Mouse (Mus musculus) testis, postnatal 14 days (tissue): Measurements from ENCODE around the gene Pcgf6.

ENCODE experiments used
- DNase-seq: peaks from one replicate; pipeline ENCODE4 v3.0.0; 2021; ENCODE audit warnings: low spot score

Pcgf6 gene

GRCm38 (mm10) chr19:47050271-47051032 lies at the start of gene Pcgf6:
Pcgf6 (minus strand) TSS chr19:47050906.
- DNase-seq, result peak; percentile 89

GRCm38 (mm10) chr19:47090550-47091156 lies 39.9 kb upstream of the Pcgf6 start, which contains the start of the genes Usmg5 and Pdcd11:
Usmg5 (minus strand) TSS chr19:47090647.
Pdcd11 (plus strand) TSS chr19:47090768.
- peak; percentile 97 for DNase-seq

DNA sequence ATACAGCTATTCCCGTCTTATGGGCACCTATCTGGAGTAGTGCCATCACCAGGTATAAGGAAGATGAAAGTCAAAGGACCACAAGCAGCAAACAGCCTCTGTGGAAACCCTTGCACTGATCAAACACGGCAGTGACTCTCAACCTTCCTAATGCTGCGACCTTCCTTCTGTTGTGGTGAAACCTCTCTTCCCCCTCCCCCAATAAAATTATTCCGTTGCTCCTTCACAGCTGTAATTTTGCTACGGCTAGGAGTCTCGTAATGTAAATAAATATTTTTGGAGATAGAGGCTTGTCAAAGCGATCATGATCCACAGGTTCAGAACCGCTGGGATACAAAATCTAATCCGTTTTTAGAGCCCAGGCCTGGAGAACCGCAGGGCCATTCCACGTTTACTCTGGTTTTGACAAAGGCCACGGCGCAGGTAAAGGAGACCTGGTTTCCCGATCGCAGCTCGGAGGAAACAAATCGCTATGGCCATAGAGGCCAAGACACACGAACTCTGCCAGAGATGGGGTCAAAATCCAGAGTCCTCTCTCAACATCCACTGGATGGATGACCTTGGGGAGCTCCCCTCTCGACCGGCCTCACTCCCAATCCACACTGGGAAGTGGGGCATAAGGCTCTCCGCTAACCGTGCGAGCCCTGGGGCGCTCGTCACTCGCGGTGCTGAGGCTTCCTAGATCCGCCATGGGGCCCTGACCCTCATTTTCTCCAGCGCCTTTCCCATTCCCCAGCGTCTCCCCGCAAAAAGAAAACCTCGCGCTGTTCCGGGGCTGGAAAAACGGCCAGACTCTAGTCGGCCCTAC lies 39.2 kb upstream of the Pcgf6 start:
- no peak for DNase-seq

- no peak for DNase-seq
Measured at GRCm38 (mm10) chr19:47088226-47088625, 37.5 kb upstream of the Pcgf6 start.

DNA sequence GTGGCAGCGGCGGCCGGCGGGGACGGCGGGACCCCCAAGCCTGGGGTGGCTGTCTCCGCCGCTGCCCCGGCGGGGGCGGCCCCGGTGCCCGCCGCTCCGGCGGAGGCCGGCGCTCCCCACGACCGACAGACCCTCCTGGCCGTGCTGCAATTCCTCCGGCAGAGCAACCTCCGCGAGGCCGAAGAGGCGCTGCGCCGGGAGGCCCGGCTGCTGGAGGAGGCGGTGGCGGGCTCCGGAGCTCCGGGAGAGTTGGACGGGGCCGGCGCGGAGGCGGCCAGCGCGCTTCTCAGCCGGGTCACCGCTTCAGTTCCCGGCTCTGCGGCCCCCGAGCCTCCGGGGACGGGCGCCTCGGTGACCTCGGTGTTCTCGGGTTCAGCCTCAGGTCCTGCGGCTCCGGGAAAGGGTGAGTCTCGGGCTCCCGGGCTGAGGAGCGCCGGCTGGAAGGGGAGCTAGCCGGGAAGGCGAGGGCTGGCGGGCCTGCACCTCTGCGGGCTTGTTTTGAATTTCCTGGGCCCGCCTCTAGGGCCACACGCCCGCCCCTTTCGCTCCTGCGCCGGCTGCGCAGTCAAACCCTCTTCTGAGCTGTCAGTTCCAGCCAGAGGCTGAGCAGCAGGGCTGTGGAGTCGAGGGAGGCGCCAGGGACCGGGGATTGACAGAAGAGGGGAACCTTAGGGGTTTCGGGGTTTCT lies 17.4 kb upstream of the Pcgf6 start:
- DNase-seq, result peak; percentile 85

DNA sequence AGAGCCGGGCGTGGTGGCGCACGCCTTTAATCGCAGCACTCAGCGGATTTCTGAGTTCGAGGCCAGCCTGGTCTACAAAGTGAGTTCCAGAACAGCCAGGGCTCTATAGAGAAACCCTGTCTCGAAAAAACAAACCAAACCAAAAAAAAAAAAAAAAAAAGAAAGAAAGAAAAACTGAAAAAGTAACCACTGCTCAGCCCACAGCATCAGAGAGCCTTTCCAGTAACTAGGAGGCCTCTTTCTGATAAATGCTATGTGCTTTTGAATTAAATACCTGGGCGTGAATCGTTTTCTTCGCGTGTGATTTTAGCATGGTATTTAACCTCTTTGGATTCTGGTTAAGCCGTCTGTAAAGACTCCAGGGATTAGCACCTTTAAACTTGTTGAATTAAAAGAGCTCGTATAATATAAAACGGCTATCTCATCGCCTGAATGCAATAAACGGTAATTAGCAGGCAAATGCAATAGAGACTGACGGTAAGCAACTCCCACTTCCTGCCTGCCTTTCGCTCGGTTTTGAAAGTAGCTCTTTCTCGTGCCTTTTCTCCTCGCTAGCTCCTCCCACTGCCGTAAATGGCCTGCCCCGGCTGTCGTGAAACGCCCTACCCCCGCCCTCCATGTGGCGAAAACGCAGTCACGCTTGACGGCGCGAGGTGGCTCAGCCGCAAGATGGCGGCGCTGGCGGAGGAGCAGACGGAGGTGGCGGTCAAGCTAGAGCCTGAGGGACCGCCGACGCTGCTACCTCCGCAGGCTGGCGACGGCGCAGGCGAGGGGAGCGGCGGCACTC lies 16.6 kb upstream of the Pcgf6 start, which contains the start of gene Taf5:
Taf5 (plus strand) TSS at position 651 of the 787 bp plus-strand sequence.
- DNase-seq, result peak; percentile 98

GRCm38 (mm10) chr19:47065860-47066259 lies 15.2 kb upstream of the Pcgf6 start:
- DNase-seq, result no peak

- no peak for DNase-seq
Measured at GRCm38 (mm10) chr19:47057684-47058083, 7.0 kb upstream of the Pcgf6 start.

DNA sequence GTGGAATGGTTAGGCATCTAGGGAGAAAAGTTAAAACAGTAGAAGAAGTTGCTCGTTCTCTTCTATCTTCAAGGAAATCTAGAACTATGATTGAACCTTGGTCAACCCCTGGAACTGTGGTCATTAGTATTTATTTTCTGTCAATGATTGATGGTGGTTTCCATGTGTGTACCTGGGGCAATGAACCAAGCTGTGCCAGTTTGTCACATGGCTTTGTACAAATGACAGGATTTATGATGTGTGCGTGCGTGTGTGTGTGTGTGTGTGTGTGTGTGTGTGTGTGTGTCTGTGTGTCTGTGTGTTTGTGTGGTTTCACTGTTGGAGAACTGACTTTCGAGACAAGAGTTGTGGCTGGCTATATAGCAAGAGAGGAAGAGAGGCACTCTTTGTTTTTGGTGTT lies 2.8 kb upstream of the Pcgf6 start:
- DNase-seq, result no peak

GRCm38 (mm10) chr19:47052927-47053326 lies 2.2 kb upstream of the Pcgf6 start:
- no peak for DNase-seq

- DNase-seq, result peak; percentile 76
Measured at GRCm38 (mm10) chr19:47049840-47050239, 866 bp downstream of the Pcgf6 start.

DNA sequence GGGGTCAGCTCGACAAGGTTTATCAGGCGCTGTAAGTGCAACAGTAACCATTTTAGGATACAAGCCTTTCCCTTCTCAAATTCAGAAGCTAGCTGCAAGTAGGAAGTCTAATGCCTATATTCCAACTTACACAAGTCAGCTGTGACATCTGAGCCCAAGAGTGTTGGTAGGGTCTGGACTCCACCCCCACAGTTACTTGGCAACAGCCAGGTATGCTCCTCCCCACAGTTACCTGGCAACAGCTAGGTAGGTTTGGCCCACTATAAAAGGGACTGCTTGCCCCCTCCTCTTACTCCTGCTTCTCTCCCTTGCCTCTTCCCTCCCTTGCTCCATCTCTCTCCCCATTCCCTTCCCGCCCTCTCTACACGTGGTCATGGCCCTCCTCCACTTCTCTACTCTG lies 1.6 kb downstream of the Pcgf6 start:
- no peak for DNase-seq

DNA sequence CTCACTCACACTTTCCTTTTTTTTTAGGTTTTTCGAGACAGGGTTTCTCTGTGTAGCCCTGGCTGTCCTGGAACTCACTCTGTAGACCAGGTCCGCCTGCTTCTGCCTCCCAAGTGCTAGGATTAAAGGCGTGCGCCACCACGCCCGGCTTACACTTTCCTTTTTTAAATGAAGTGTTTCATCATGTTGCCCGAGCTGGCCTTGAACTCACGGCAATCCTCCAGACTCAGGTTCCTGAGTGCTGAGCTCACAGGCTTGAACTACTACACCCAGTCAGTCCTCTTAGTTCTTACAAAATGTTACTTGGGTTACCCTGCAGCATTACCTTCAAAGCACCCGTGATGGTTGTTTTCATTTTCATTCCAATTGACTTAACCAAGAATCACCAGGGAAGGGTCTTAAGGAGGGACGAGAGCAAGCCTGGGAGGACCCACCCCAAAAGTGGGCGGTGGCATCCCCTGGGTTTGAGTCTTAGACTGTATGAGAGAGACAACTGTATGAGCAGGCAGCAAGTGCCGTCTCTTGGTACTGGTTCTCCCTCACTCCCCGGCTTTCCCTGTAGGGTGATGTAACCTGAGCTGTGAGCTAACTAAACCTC lies 3.4 kb downstream of the Pcgf6 start:
- no peak for DNase-seq

DNA sequence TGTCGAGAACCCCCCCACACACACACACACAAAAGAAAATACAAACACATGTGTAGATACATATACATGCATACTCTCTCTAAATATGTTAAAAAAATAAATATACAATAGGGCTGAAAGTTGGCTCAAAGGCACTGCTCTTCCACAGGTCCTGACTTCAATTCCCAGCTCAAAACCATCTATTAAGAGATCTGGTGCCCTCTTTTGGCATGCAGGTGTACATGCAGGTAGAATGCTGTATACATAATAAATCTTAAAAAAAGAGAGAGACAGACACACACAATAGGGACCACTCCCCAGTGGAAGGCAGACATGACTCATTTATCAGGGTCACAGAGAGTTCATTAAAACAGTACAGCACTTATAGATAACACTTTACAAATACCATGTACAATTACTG lies 4.4 kb downstream of the Pcgf6 start:
- no peak for DNase-seq

- DNase-seq, result no peak
Measured at GRCm38 (mm10) chr19:47043608-47044007, 7.1 kb downstream of the Pcgf6 start.

DNA sequence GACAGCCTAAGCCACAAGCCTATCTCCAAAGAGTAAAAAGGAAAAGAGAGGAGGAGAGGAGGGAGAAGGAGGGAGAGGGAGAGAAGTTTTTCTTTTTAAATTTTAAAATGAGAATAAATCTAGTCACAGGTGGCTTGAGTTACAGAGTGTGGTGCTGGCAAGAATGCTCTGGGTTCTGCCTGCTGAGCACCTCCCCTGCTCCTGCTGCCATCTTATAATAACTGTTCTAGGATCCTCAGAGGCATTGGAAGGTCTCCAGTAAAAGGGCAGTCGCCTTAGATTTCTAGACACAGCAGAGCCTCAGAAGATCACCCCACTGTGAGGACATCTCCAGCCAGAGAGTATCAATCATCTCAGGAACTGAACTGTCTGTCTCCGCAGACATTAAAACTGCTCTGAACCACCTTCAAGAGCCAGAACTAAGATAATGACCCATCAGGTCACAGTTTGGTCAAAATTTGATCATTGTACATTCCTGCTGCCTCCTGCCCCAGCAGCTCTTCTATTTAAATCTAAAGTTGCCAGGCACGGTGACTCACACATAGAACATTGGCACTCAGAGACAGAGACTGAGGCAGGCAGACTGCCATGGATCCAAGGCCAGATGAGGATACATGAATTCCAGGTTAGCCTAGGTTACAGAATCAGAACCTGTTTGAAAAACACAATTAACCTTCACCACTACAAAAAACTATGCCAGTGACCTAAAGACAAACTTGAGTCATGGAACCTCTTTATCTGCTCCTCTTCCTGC lies 9.8 kb downstream of the Pcgf6 start:
- DNase-seq, result no peak

DNA sequence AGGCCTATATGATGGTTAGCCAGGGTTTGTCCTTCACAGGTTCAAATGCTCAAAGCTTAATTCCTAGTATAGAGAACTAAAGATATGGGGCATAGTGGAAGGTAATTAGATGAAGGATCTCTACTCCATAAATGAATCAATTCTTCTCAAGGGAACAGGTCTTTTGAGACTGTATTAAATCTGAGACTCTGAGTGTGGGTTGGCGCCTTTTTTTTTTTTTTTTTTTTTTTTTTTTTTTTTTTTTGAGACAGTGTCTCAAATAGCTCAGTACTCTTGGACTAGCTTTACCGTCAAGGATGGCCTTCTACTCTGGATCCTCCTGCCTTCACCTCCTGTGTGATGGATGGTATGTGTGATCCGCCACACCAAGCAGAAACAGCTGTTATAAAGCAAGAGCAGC lies 14.1 kb downstream of the Pcgf6 start:
- DNase-seq, result no peak

GRCm38 (mm10) chr19:47034916-47035315 lies 15.8 kb downstream of the Pcgf6 start:
- DNase-seq, result no peak

DNA sequence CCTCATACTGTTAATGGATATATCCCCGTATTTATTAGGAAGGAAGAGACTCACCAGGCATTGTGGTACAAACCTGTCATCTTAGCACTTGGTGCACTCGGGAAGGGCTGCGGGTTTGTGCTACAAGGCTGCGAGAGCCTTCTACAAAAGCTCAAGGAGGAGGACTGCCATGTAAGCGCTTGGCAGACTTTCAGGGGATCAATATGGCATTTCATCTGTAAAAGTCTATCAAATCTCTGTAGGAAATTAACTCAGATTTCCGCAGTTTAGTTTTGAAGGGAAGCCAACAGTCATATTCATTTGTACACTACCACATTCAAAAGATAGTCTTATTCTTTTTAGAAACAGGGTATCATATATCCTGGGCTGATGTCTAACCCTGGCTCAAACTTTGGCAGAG lies 18.9 kb downstream of the Pcgf6 start:
- no peak for DNase-seq

DNA sequence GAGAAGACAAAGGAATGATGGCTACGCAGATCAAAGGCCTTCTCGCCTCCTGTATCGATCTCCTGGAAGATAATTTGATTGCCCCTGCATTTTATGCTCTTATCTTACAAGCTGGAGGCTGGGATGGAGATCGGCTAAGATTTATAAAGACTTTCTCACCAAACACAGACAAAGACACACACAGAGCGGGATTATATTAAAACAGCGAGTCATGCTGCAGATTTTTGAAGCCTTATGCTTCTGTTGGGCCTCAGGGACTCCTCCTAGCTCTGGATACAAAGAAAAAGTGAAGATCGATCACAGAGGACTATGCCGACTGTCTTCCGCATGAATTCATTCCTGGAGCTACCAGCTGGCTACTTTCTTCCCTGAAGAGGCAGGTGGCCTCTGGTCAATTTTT lies 20.9 kb downstream of the Pcgf6 start:
- DNase-seq, result no peak
